ENCODE assay signal across 8 mouse cellular contexts in the genomic region with DNA sequence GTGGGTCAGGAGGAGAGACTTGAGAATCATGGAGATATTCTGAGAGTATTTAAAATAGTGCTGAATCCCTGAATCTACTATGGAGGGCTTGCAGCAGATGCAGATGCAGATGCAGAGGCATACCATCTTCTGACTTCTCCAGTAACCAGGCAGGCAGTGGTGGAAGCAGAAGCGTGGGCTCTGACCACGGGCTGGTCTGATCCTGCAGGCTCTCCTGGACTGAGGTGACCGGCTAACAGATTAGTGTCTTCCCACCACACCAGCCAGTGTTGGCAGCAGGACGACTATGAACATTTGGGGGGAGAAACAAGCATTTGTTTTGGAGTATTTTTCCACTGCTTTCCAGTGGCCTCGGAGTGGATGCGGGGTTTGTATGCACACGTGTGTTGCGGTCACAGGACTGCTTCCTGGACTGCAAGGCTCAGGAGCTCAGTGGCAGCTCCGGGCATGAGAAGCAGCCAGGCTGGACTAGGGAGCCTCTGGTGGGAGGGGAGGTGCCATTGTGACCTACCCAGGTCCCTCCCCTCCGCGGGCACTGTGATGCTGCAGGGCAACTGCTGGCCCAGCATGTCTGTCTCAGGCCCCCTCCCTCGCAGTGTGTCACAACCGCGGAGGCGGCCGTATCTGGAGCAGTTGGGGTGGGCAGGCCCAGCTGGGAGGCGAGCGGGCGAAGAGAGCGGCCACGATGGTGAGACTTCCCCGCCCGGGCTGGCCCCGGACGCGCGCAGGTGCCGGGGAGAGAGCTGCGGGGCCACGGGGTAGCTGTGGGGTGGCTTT. TPM values are rescaled to one million over a fixed set of nuclear protein-coding genes. Genes with fewer than 3 reads are reported as not detected.
DNase-seq lines count a peak whose midpoint lies in the region; ATAC-seq and TF ChIP-seq lines count a peak whose summit lies in the region.

Gene Tuba8 (plus strand): TSS at position 548 of the 777 bp plus-strand sequence.

- peak within 1 kb of the TSS; percentile 53 for H3K9ac ChIP-seq in MEL (ENCODE audit: control insufficient read depth, low read depth, low read length, poor library complexity, severe bottlenecking)
- H3K9ac ChIP-seq in neural tube, embryonic 13.5 days: peak within 1 kb of the TSS; percentile 67

- H3K36me3 ChIP-seq in MEL (ENCODE audit: control insufficient read depth in 1 of 2, insufficient read depth in 2 of 2, low read length in 2 of 2): peaks cover 0 to 12% of the 10 kb centered on the region in 2 experiments; a peak in 2 of 4 replicates
- no peaks in the 10 kb centered on the region for H3K36me3 ChIP-seq in neural tube, embryonic 13.5 days
- H3K36me3 ChIP-seq in thymus, adult 2 months (ENCODE audit: control insufficient read depth, insufficient read depth, low read length): no peaks in the 10 kb centered on the region

- no peak for TF ChIP-seq CTCF in MEL (IDR thresholded peaks at IDR 0.05 in 2 of 3, conservative IDR thresholded peaks at IDR 0.05 in 1 of 3; ENCODE audit: control insufficient read depth in 1 of 3, insufficient read depth in 1 of 3, low read depth in 2 of 3, low read length in 3 of 3, poor library complexity in 1 of 3, severe bottlenecking in 1 of 3)
- no peak for TF ChIP-seq CTCF in layer of hippocampus, adult 2 months (conservative IDR thresholded peaks at IDR 0.05)
- TF ChIP-seq CTCF in thymus, adult 2 months (IDR thresholded peaks at IDR 0.05; ENCODE audit: borderline replicate concordance, control insufficient read depth, extremely low read depth, insufficient read depth, low read length, poor library complexity): no peak

- 7% methylated on average over 30 of the region's 30 CpGs for WGBS in neural tube, embryonic 13.5 days
- WGBS in thymus, adult 2 months: 5% methylated on average over 30 of the region's 30 CpGs

- peak within 1 kb of the TSS; percentile 91 for H3K4me2 ChIP-seq in neural tube, embryonic 13.5 days

- H3K4me3 ChIP-seq in MEL (ENCODE audit: control insufficient read depth in 1 of 2, insufficient read depth in 1 of 2, low read depth in 2 of 2, low read length in 2 of 2): peak within 1 kb of the TSS; percentile 45 to 59
- H3K4me3 ChIP-seq in layer of hippocampus, adult 2 months: peak within 1 kb of the TSS; percentile 61
- peak within 1 kb of the TSS; percentile 45 for H3K4me3 ChIP-seq in neural tube, embryonic 13.5 days
- H3K4me3 ChIP-seq in thymus, adult 2 months (ENCODE audit: control insufficient read depth, insufficient read depth, low read length): peak within 1 kb of the TSS; percentile 52

- no peaks in the 10 kb centered on the region for H3K79me2 ChIP-seq in MEL (ENCODE audit: control insufficient read depth, insufficient read depth, low read length, poor library complexity)

- TF ChIP-seq EP300 in MEL (IDR thresholded peaks at IDR 0.05; ENCODE audit: low read depth in 1 of 2, low read length in 2 of 2): no peak

- no peak within 1 kb of the TSS for H3K27ac ChIP-seq in MEL (ENCODE audit: control insufficient read depth, low read depth, low read length)
- peak within 1 kb of the TSS; percentile 62 for H3K27ac ChIP-seq in layer of hippocampus, adult 2 months
- no peak within 1 kb of the TSS for H3K27ac ChIP-seq in neural tube, embryonic 13.5 days (replicated peaks)
- H3K27ac ChIP-seq in thymus, adult 2 months (ENCODE audit: control insufficient read depth, insufficient read depth, low read length): no peak within 1 kb of the TSS

- TF ChIP-seq POLR2A in MEL (IDR thresholded peaks at IDR 0.05; ENCODE audit: control insufficient read depth in 1 of 2, insufficient read depth in 1 of 2, low read depth in 1 of 2, low read length in 2 of 2, poor library complexity in 1 of 2): no peak
- TF ChIP-seq POLR2A in thymus, adult 2 months (IDR thresholded peaks at IDR 0.05; ENCODE audit: control insufficient read depth, extremely low read depth, insufficient read depth, low read length, poor library complexity): no peak

- peak; percentile 87 for ATAC-seq in frontal cortex, adult (ENCODE audit: low TSS enrichment)
- ATAC-seq in neural tube, embryonic 13.5 days (ENCODE audit: low read depth): peak; percentile 66

- H3K27me3 ChIP-seq in MEL (ENCODE audit: control insufficient read depth in 1 of 2, insufficient read depth in 2 of 2, low read length in 2 of 2): no peaks in the 10 kb centered on the region
- H3K27me3 ChIP-seq in neural tube, embryonic 13.5 days: peaks cover 39% of the 10 kb centered on the region
- no peaks in the 10 kb centered on the region; the same call in 1 of the 2 replicates for H3K27me3 ChIP-seq in thymus, adult 2 months (ENCODE audit: control insufficient read depth, insufficient read depth, low read length)

- peaks cover 2 to 15% of the 10 kb centered on the region in 2 experiments for H3K4me1 ChIP-seq in MEL (ENCODE audit: control insufficient read depth in 1 of 2, insufficient read depth in 2 of 2, low read length in 2 of 2)
- H3K4me1 ChIP-seq in neural tube, embryonic 13.5 days (replicated peaks): peaks cover 19% of the 10 kb centered on the region
- H3K4me1 ChIP-seq in thymus, adult 2 months (replicated peaks; ENCODE audit: control insufficient read depth, insufficient read depth, low read length): peaks cover 46% of the 10 kb centered on the region

- H3K9me3 ChIP-seq in MEL (replicated peaks; ENCODE audit: insufficient read depth, low read length): no peaks in the 10 kb centered on the region
- H3K9me3 ChIP-seq in neural tube, embryonic 13.5 days: no peaks in the 10 kb centered on the region

- DNase-seq in MEL (ENCODE audit: low read depth, low spot score): peak; percentile 29
- DNase-seq in cerebellum, adult 9-10 months: peak; percentile 56
- peak; percentile 67 for DNase-seq in heart, postnatal 4 days
- DNase-seq in layer of hippocampus, adult 2 months (ENCODE audit: low spot score in 2 of 2): peak; percentile 42 to 49
- DNase-seq in lung, adult 18-20 months: peak; percentile 64 to 76
- DNase-seq in thymus, adult 2 months: peak; percentile 49

- TF ChIP-seq RAD21 in MEL (IDR thresholded peaks at IDR 0.05; ENCODE audit: low read depth, low read length): no peak

TF ChIP-seq in MEL, 35 proteins besides CTCF, POLR2A, EP300 and RAD21:
- TF ChIP-seq POLR2AphosphoS2 (IDR thresholded peaks at IDR 0.05; ENCODE audit: low read length): no peak
- TF ChIP-seq JUND (IDR thresholded peaks at IDR 0.05; ENCODE audit: low read depth, low read length): no peak
- no peak for TF ChIP-seq ZMIZ1 (IDR thresholded peaks at IDR 0.05; ENCODE audit: low read depth, low read length)

RNA-seq across cellular contexts. Expression of gene Tuba8, which starts in this region (rescaled TPM):
- 1.6 and 1.9 TPM in 2 replicates for total RNA-seq in MEL (2012; rRNA removed)
- polyA plus RNA-seq in MEL (2012; ENCODE audit: insufficient read depth in 1 of 2, insufficient read length in 2 of 2, low read depth in 1 of 2, low replicate concordance in 2 of 2, missing spikeins in 1 of 2): 1 to 10 TPM in 1 of 2 experiments, not detected in 1; 1.4 TPM
- 10 to 100 TPM; 20.9 to 27.5 TPM for total RNA-seq in heart, postnatal 4 days (2021)
- 1 to 10 TPM; 5.0 to 6.1 TPM for total RNA-seq in layer of hippocampus, adult 2 months (2021)
- 0.21 and 0.25 TPM in 2 replicates for polyA plus RNA-seq in neural tube, embryonic 13.5 days (2015; fragmentation: Nextera tagmentation; extraction: Ambion mirVana)
- polyA plus RNA-seq in thymus, adult 2 months (2012; rRNA removed): 2.9 and 4.3 TPM in 2 replicates

Comparison
In these comparisons a context has a peak if more than half of its experiments do, and no peak if none do; other contexts are left out.
1. Peak in ATAC-seq, H3K4me3 ChIP-seq, H3K9ac ChIP-seq and H3K4me2 ChIP-seq in neural tube, embryonic 13.5 days; RNA of the gene not detected or under 1 TPM.